Mouse (Mus musculus) cerebellum, adult 2 months (tissue): ENCODE measurements at regions not wholly inside any gene's neighbourhood (a gene's known extent, or its start where the extent isn't known, plus 50 kb on each side); places are given as distances from the start of the nearest gene placed in this dataset.

Experiments used
- DNase-seq, 2 experiments: peaks; one replicate each; pipeline ENCODE4 v3.0.0; 2021
- H3K27ac ChIP-seq: fragments of 200-500 bp; 2 replicates; pipeline ENCODE4 v1.5.1; 2012; ENCODE audit warnings: low read length, control low read depth, inconsistent platforms; ENCODE audit not compliant: insufficient read depth
- H3K27me3 ChIP-seq: fragments of 200-500 bp; 2 replicates; pipeline ENCODE4 v1.6.1; 2012; ENCODE audit warnings: inconsistent platforms, mild to moderate bottlenecking, low read length, moderate library complexity; ENCODE audit not compliant: control insufficient read depth, insufficient read depth
- H3K4me1 ChIP-seq: fragments of 200-500 bp; 2 replicates; pipeline ENCODE4 v1.6.1; 2011; ENCODE audit warnings: low read length; ENCODE audit not compliant: control insufficient read depth, insufficient read depth
- H3K4me3 ChIP-seq: fragments of 200-500 bp; replicated peaks from 2 replicates; pipeline ENCODE3; 2011; ENCODE audit warnings: mild to moderate bottlenecking, low read depth, low read length, control low read depth; ENCODE audit not compliant: insufficient read depth
- CTCF ChIP-seq: fragments of 200-500 bp; IDR thresholded peaks from 2 replicates; pipeline ENCODE4 v1.5.1; 2011; ENCODE audit warnings: low read depth, mild to moderate bottlenecking, control low read depth, low read length, moderate library complexity, borderline replicate concordance; ENCODE audit not compliant: insufficient read depth
- POLR2A ChIP-seq: fragments of 200-500 bp; IDR thresholded peaks from 2 replicates; pipeline ENCODE4 v1.6.1; 2011; ENCODE audit warnings: low read length, control low read depth, borderline replicate concordance; ENCODE audit not compliant: insufficient read depth
- WGBS: fragments of 180-500 bp; shearing (Covaris S2); methylation state at CpG from one replicate; pipeline ENCODE4 v1.1.7; 2018; 5-methylcytosine and 5-hydroxymethylcytosine counted together

DNA sequence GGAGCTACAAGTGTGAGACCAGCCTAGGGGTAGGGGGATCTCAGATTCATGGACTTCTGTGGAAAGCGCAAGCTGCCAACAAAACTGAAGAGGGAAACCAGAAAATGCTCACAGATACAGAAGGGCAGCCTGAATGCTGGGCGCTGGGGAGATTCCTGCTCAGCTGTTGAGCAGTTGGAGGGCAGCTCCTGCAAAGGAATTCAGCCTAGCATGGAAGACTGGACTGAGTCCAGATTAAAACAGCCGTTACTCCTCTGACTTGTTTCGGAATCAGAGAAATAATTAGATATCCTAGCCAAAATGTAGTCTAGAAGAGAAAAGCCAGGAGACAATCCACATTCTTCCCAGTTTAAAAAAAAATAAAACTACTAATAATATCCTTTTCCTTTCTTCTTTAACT is 83.7 kb downstream of the Asb9 start:
- Histone ChIP-seq H3K4me1 (no peaks in the 10 kb centered on the region), H3K27me3 (no peaks in the 10 kb centered on the region), H3K27ac (no peak overlapping the region), H3K4me3 (no peak overlapping the region)
- DNase-seq: peak in 1 of 2 experiments; percentile 0
- TF ChIP-seq POLR2A: no peak
- no peak for TF ChIP-seq CTCF
- WGBS: 14% methylated on average over 4 of the region's 4 CpGs
